Mouse (Mus musculus) ES-E14 (cell line): ENCODE data around the gene Tipin. TPM values are rescaled to one million over a fixed set of nuclear protein-coding genes. Genes with fewer than 3 reads are reported as not detected.
"Not testable (repeated sequence)": the region's sequence is repeated elsewhere in the genome, so short reads cannot be mapped to it uniquely, and the experiment has no call there.

Experiments
- DNase-seq: peaks from one replicate; pipeline ENCODE4 v3.0.0-alpha.2; 2013; ENCODE audit warnings: low read depth, low spot score
- H3K27ac ChIP-seq: 2 replicates; pipeline ENCODE4 v1.5.1; 2012; ENCODE audit warnings: low read depth, mild to moderate bottlenecking, low read length, moderate library complexity, mixed read lengths; ENCODE audit not compliant: poor library complexity, insufficient read depth, severe bottlenecking
- H3K36me3 ChIP-seq: 2 replicates; pipeline ENCODE4 v1.6.1; 2012; ENCODE audit warnings: mild to moderate bottlenecking, low read length, moderate library complexity, mixed read lengths; ENCODE audit not compliant: control insufficient read depth, poor library complexity, insufficient read depth, severe bottlenecking
- H3K4me1 ChIP-seq, 2 experiments: fragments of 150-350 bp in 1 of 2; sonication (generic) in 1 of 2; 2 replicates each; pipeline ENCODE4 v1.6.1; 2012; ENCODE audit warnings: low read length in 2 of 2, mild to moderate bottlenecking in 1 of 2, mixed read lengths in 1 of 2; ENCODE audit not compliant: control insufficient read depth in 2 of 2, insufficient read depth in 2 of 2, poor library complexity in 1 of 2
- H3K4me3 ChIP-seq, 2 experiments: fragments of 150-350 bp in 1 of 2; sonication (generic) in 1 of 2; 2 replicates each; pipeline ENCODE4 v1.5.1; 2012; ENCODE audit warnings: low read length in 2 of 2, low read depth in 1 of 2, mild to moderate bottlenecking in 1 of 2, mixed read lengths in 1 of 2; ENCODE audit not compliant: insufficient read depth in 1 of 2, poor library complexity in 1 of 2, severe bottlenecking in 1 of 2
- H3K9ac ChIP-seq: 2 replicates; pipeline ENCODE4 v1.6.1; 2012; ENCODE audit warnings: low read depth, mild to moderate bottlenecking, low read length, mixed read lengths; ENCODE audit not compliant: poor library complexity, insufficient read depth, severe bottlenecking
- H3K9me3 ChIP-seq: fragments of 150-350 bp; sonication (generic); 2 replicates; pipeline ENCODE4 v1.6.1; 2012; ENCODE audit warnings: low read depth, mild to moderate bottlenecking, low read length; ENCODE audit not compliant: control insufficient read depth, insufficient read depth
- CHD2 ChIP-seq: IDR thresholded peaks from 2 replicates; pipeline ENCODE4 v1.6.1; 2014; ENCODE audit warnings: mild to moderate bottlenecking, low read depth, low read length, inconsistent platforms
- HCFC1 ChIP-seq: IDR thresholded peaks from 2 replicates; pipeline ENCODE4 v1.6.1; 2012; ENCODE audit warnings: low read length, inconsistent platforms, borderline replicate concordance; ENCODE audit not compliant: insufficient read depth
- MAFK ChIP-seq: IDR thresholded peaks from 2 replicates; pipeline ENCODE4 v1.6.1; 2014; ENCODE audit warnings: mild to moderate bottlenecking, low read depth, low read length, inconsistent platforms; ENCODE audit not compliant: insufficient read depth
- ZC3H11A ChIP-seq: IDR thresholded peaks from 2 replicates; pipeline ENCODE4 v1.6.1; 2012; ENCODE audit warnings: low read depth, mild to moderate bottlenecking, inconsistent platforms, low read length, borderline replicate concordance
- ZNF384 ChIP-seq: IDR thresholded peaks from 2 replicates; pipeline ENCODE4 v1.6.1; 2012; ENCODE audit warnings: low read depth, low read length, inconsistent platforms
- in situ Hi-C, 2 experiments: fragments of 600-800 bp; cut with MboI; formaldehyde crosslinking; loops; one replicate each; pipeline ENCODE4 v1.15.1; 2025; ENCODE audit warnings: low sequenced_read_pairs in 2 of 2, inconsistent platforms in 1 of 2; ENCODE audit not compliant: unreplicated experiment in 2 of 2
- total RNA-seq: library from RNA; depleted of rRNA; stranded (reverse); fragments of 300-350 nt; gene quantifications from 2 replicates; pipeline ENCODE4 v1.2.3, GENCODE M21; 2012

Tipin gene
- total RNA-seq, 1 experiment = 195 TPM

DNA sequence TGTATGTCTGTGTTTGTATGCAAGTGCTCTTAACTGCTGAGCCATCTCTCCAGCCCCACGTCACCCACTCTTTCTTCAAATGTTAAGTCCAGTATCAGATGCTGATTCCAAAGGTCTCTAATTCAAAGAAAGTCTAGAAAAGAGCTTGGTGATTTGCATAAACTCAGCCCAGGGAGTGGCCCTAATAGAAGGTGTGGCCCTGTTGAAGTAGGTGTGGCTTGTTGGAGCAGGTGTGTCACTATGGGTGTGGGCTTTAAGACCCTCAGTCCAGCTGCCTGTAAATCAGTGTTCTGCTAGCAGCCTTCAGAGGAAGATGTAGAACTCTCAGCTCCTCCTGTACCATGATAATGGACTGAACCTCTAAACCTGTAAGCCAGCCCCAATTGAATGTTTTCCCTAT, 14.2 kb upstream of the Tipin start:
- no peak for DNase-seq
- peak overlapping the region; percentile 49; the same call in 1 of the 2 replicates for H3K27ac ChIP-seq
- no peaks in the 10 kb centered on the region for H3K9me3 ChIP-seq
- no peak for TF ChIP-seq ZNF384
- TF ChIP-seq CHD2 = no peak
- TF ChIP-seq ZC3H11A = no peak
- no peak for TF ChIP-seq MAFK
- no peak for TF ChIP-seq HCFC1
- H3K4me3 ChIP-seq = peak overlapping the region in 1 of 2 experiments; percentile 6; a peak in 1 of 4 replicates
- no peak overlapping the region for H3K9ac ChIP-seq
- peaks cover 0 to 2% of the 10 kb centered on the region in 2 experiments; a peak in 2 of 4 replicates for H3K4me1 ChIP-seq
- no peaks in the 10 kb centered on the region for H3K36me3 ChIP-seq
- in situ Hi-C loops = no loop called here

DNA sequence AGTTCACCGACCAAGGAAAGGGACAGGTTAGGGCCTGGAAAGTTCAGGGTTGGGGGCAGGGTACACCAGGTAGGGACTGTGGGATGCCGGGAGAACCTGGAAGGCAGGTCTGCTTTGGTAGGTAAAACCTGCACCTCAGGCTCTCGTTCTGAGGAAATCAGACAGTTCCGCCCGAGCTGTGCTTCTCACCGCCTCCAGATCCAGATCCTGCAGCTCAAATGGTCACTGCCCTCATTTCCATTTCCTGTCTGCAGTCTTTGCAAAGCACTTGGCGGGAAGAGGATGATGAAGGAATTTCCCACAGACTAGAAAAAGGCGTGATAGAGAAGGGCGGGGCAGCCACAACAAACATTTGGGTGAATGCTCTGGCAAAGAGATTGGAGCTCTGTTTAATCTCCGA, 13.2 kb upstream of the Tipin start:
- no peaks in the 10 kb centered on the region for H3K36me3 ChIP-seq
- H3K4me1 ChIP-seq = peaks cover 0 to 2% of the 10 kb centered on the region in 2 experiments; a peak in 2 of 4 replicates
- H3K4me3 ChIP-seq = peak overlapping the region; percentile 6 to 26
- H3K9me3 ChIP-seq = no peaks in the 10 kb centered on the region
- peak overlapping the region; percentile 44 for H3K9ac ChIP-seq
- TF ChIP-seq ZNF384 (no peak; the same call in 1 of the 2 replicates), MAFK (no peak), HCFC1 (no peak), CHD2 (no peak), ZC3H11A (no peak)
- peak; percentile 48 for DNase-seq
- in situ Hi-C loops = no loop called here
- H3K27ac ChIP-seq = peak overlapping the region; percentile 96

DNA sequence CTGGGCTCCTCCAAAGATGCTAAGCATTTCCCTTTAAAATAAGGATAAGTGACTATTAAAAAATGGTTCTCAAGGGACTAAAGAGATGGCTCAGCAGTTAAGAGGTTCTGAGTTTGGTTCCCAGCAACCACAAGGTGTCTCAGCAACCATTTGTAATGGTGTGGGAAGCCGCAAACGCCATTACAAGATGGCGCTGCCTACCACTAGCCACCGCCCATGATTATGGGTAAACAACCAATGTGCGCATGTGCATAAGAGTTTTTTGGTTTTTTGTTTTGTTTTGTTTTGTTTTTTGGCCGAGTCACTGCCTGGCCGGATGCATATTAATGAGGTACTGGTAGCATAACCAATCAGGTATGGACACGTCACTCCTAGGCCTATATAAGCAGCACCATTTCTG, 12.5 kb upstream of the Tipin start:
- H3K4me3 ChIP-seq, H3K4me1 ChIP-seq, in situ Hi-C loops, H3K9me3 ChIP-seq, H3K36me3 ChIP-seq, DNase-seq: not testable (repeated sequence)
- Histone ChIP-seq H3K9ac (peak overlapping the region; percentile 16; the same call in 1 of the 2 replicates), H3K27ac (peak overlapping the region; percentile 96)

DNA sequence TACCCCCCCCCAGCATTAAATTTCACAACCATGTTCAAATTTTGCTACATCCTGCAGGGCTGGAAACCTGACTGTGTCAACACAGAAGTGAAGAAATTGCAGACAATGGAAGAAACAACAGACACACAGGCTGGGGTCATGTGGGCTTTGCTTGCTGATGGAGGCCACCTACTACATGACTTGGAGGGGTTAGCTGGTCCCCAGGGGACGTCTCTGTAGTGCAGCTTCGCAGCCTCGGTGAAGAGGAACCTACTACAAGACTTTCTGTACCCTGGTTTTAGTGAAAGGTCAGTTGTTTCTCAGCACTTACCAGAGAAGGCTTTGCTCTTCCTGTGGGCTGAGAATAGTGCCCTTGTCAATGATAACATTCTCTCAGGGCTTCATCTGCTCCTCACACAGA, 10.1 kb upstream of the Tipin start:
- no peak overlapping the region for H3K27ac ChIP-seq
- no peak overlapping the region for H3K4me3 ChIP-seq
- in situ Hi-C loops = no loop called here
- DNase-seq = no peak
- no peak for TF ChIP-seq HCFC1
- TF ChIP-seq ZC3H11A = no peak
- TF ChIP-seq ZNF384 = no peak
- TF ChIP-seq MAFK = no peak
- no peak for TF ChIP-seq CHD2
- no peaks in the 10 kb centered on the region for H3K36me3 ChIP-seq
- peaks cover 0 to 2% of the 10 kb centered on the region in 2 experiments; a peak in 2 of 4 replicates for H3K4me1 ChIP-seq
- H3K9ac ChIP-seq = no peak overlapping the region; the same call in 1 of the 2 replicates
- H3K9me3 ChIP-seq = no peaks in the 10 kb centered on the region

DNA sequence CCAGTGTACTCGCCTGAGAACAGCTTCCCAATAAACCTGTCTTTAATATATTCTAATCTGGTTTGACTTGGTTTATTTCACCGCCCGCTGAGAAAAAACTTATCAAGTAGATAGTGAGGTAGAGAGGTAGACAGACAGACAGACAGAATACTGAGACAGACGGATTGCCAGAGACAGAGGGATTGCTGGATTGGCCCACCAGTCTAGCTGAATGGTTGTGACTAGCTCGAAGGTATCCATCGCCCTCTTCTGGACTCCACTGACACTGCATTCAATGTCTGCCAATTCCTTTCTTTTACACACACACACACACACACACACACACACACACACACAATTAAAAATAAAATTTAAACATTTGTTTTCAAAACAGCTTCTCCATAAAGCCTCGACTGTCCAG, 8.8 kb upstream of the Tipin start:
- no peak overlapping the region for H3K9ac ChIP-seq
- no peaks in the 10 kb centered on the region for H3K9me3 ChIP-seq
- in situ Hi-C loops = no loop called here
- H3K27ac ChIP-seq = no peak overlapping the region; the same call in 1 of the 2 replicates
- TF ChIP-seq HCFC1 = no peak
- TF ChIP-seq ZC3H11A = peak; percentile 15; the same call in 1 of the 2 replicates
- no peaks in the 10 kb centered on the region for H3K36me3 ChIP-seq
- H3K4me3 ChIP-seq = peak overlapping the region; percentile 43 to 56
- peaks cover 0 to 2% of the 10 kb centered on the region in 2 experiments; a peak in 2 of 4 replicates for H3K4me1 ChIP-seq
- DNase-seq = peak; percentile 63
